Mouse (Mus musculus) Muller cell, postnatal 12 days (primary cell): ENCODE results near the gene Fkbp1a.

ENCODE experiments used
- DNase-seq: peaks from one replicate; pipeline ENCODE4 v3.0.0-alpha.2; 2015; ENCODE audit errors: inconsistent ontology term

Fkbp1a gene

GRCm38 (mm10) chr2:151542323-151543062 is at the start of gene Fkbp1a:
TSS of gene Fkbp1a (plus strand) at chr2:151542483.
- peak; percentile 98 for DNase-seq

DNA sequence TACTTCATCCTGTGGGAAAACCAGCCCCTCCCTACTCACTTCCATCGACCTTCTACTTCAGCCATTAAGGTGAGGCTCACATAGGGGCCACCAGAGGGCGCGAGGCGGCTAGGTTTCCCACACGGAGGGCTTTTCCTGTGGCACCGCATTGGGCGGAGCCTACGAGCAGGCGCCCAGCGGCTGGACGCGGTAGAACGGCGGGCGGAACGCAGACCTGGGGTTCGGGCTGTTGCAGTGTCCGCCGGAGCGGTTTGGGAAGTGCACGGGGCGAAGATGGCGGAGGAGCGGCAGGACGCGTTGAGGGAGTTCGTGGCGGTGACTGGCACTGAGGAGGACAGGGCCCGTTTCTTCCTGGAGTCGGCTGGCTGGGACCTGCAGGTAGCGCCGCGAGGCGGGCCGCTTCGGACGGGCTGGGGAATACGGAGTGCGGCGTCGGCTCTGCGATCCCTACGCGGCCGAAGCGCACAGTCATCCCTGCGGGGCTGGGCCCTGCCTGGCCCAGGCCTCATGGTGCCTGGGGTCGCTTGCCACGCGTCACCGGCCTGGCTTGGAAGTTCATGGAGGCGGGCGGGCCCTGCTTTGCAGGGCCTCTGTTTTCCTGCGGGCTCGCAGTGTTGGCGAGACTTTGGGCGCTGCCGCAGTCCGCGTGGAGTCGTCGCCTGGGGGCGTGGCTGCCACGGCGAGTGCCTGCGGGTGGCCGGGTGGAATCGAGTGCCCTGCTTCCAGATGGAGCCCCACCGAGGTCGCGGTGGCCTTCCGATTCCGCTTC is 48.1 kb upstream of the Fkbp1a start, which contains the start of gene Nsfl1c:
TSS of gene Nsfl1c (plus strand) at position 148 of the 769 bp plus-strand sequence.
- DNase-seq = peak; percentile 95

DNA sequence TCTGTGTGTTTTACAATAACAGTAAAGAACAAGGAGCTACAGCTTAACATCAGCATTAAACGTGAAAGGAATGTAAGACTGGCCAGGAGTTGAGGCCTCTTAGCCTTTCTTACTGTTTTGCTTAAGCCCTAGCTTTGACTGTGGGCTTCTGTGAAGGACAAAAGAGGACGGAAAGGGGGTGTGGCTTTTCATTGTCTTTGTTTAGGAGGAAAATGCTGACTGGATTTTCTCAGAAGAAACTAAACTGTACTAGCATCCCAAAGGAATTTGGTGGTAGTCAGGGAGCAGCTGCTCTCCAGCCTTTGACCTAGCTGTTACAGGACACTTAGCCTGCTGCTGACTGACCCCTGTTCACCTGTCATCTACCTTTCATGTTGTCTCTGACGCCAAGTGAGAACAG is 43.9 kb upstream of the Fkbp1a start:
- DNase-seq = no peak

DNA sequence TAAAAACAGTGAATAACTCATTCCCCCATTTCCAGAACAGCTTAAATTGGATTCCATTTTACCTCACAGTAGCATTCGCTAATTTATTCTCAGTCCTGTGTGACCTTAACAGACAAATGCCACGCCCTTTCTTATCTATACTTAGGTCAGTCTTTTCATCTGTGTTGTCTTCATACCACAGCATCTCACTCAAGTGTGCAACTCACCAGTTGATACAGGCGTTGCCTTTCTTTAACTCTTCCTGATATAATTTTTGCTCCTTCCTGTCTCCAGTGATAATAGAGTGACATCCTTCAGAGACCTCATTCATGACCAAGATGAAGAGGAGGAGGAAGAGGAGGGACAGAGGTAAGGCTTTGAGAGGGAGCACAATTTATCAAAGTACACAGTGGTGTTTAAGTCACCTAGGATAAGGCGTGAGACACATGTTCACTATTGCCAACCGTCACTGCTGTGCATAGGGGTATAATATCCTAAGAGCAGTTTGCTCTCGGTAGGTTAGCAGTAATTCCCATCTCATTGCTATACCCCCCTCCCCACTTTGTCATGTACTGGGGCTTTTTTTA is 41.8 kb upstream of the Fkbp1a start:
- no peak for DNase-seq

GRCm38 (mm10) chr2:151504226-151504625 is 38.1 kb upstream of the Fkbp1a start:
- DNase-seq = no peak

DNA sequence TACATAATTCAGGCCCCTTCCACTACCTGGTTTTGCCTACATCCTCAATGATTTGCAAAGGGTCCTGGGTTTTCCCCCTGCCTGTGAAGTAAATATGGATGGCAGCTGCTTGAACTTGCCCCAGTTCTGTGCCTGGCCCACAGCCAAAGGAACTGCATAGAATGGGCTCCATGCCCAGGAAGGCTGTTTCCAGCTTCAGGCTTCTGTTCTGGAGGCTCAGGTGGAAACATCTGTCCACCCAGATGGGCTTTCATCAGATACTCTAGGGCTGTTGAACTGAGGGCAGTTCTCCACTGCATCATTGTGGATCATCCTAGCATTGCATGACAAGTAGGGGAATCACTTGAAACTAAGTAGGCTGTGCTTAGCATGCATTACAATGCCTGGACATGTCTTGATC is 30.1 kb upstream of the Fkbp1a start:
- DNase-seq = no peak

- DNase-seq = no peak
Measured at GRCm38 (mm10) chr2:151513525-151514285, 28.6 kb upstream of the Fkbp1a start.

DNA sequence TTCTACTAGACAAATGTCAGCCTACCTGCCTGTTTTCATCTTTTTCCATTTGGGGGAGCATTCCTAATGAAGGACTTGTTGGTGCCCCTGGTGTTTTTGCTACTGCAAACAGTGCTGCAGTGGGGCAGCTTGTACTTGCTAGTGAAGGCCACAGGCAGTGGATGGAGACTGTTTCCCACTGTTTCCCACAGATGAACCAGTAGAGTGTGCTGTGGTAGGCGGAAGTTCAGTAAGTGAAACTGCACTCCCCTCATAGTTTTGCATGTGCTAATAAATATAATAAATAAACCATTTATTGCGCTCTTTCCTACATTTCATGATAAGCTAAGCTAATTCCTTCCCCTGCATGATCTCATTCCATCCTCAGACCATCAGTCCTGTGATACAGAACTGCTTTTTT is 23.3 kb upstream of the Fkbp1a start:
- DNase-seq = no peak

GRCm38 (mm10) chr2:151524324-151525041 is 17.8 kb upstream of the Fkbp1a start:
- DNase-seq = peak; percentile 68

GRCm38 (mm10) chr2:151525520-151525919 is 16.8 kb upstream of the Fkbp1a start:
- DNase-seq = peak; percentile 41

DNA sequence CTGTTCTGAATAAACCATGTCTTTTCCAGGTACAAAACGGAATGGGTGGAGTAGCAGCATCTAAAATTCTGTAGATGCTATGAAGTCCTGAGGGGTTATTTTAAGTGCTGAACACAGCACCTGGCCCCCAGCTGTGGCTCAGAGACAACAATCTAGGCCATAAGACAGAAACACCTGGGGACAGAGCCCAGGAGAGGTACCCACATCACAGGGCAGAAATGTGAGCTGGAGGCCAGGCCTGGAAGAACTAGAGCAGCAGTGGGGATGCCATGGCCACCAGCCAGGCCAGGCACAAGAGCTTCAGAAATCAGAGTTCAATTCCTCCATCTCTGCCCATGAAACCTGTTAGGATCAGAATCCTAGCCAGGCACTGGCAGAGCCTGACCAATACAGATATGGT is 14.2 kb upstream of the Fkbp1a start:
- DNase-seq = no peak

GRCm38 (mm10) chr2:151529169-151529568 is 13.1 kb upstream of the Fkbp1a start:
- DNase-seq = no peak

DNA sequence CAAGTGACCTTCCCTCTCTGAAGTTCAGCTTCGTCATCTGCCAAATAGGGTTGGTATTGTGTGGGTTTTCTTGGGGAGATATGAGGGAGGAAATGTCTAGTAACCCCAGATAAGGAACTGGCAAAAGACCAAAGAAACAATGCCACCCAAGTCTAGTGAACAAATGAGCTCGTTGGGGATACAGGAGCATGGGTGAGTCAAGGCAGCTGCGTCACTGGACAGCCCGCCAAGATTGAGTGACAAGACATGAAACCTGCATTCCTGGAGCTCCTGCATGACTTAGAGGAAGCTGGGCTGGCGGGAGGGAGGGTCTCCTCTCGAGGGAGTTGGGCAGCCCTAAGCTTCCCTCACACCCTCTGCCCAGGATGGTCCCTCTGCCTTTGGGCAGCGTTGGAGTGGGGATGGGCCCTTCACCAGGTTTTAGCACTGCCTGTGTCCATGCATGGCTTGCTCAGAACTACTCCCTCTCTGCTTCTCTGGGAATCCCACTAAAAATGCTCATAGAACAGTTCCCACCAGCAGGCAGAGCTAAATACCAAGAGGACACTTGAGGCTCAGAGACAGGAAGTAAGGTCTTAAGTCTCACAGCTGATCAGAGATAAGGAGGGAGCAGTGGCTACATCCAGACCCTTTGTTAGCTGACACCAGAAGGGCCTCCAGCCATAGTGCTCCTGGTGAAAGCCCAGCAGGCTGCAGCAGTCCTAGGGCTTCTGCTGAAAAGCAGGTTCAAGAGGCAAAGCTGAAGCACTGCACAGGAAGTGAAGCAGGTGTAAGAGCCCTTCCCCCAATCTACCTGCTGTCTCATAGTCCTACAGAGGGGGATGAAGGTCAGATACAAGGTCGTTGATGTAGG is 11.7 kb upstream of the Fkbp1a start:
- DNase-seq = no peak

DNA sequence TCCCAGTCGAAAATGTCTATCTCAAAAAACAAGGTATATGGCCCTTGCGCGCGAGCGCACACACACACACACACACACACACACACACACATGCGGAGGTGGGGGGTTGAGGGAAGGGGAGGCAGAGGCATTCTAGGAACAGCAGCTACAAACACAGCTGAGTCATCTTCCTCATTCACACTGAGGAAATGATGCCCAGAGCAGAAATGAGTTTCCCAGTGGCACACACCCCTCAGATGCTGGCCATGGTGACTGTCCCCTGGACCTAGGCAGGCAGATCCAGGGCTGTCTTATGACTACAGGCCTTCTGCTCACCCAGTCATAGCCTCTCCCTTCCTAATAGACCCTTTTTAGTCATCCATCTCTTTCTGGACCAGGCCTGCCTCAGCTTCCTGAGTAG is 8.7 kb upstream of the Fkbp1a start:
- no peak for DNase-seq

GRCm38 (mm10) chr2:151535961-151536617 is 6.2 kb upstream of the Fkbp1a start:
- DNase-seq = no peak

- peak; percentile 95 for DNase-seq
Measured at GRCm38 (mm10) chr2:151536618-151536974, 5.7 kb upstream of the Fkbp1a start.

GRCm38 (mm10) chr2:151538646-151539045 is 3.6 kb upstream of the Fkbp1a start:
- DNase-seq = no peak

DNA sequence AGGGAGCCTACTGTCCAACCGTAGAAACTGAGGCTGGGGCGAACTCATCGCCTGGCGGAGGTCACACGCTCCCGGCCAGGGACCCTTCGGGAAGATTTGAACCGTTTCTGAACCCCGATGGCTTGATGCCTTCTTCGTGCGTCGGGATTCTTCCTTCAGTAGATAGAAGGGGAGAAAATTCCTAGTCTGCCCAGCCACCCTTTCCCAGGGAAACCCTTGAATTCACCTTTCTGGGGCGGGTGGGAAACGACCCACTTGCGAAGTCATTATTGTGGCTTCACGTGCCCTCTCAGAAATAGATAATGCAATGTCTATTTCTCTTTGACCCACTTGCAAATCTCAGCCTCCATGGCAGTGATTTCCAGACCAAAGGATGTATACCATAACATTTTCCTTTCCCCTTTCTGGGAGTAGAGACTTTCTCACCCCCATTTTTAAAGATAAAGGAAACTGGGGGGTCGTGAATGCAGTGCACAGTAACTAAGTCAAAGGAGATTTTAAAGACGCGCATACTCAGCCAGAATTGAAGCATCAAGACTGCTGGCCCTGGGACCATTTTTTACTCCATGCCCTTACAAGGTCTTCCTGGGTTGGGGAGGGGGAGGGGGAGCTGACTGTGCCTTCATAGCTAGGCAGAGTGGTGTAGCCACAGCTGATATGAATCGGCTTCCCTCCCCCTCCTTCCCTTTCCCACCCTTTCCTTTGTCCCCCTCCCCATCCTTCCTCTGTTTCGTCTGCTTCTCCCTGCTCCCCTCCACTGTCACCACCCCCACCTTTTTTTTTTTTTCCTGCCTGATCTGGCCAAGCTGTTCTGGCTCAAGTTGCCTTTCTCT is 996 bp downstream of the Fkbp1a start:
- peak; percentile 83 for DNase-seq

- no peak for DNase-seq
Measured at GRCm38 (mm10) chr2:151544673-151545072, 2.4 kb downstream of the Fkbp1a start.
